Mouse (Mus musculus) hindbrain, postnatal 0 days (tissue): ENCODE measurements around the gene Plekhg3. TPM values are rescaled to one million over a fixed set of nuclear protein-coding genes. Genes with fewer than 3 reads are reported as not detected.

Experiments used
- ATAC-seq: fragments of 200-750 bp; cut with Nextera tagmentation; 2 replicates; pipeline ENCODE4 v1.8.0; 2017; ENCODE audit warnings: mild to moderate bottlenecking, moderate TSS enrichment, moderate library complexity
- DNase-seq: peaks from one replicate; pipeline ENCODE4 v3.0.0-alpha.2; 2015; ENCODE audit warnings: low spot score
- H3K27ac ChIP-seq: fragments of 300-500 bp; sonication (generic); 2 replicates; pipeline ENCODE4 v1.5.1; 2014; ENCODE audit warnings: mild to moderate bottlenecking
- H3K27me3 ChIP-seq: fragments of 300-500 bp; sonication (generic); 2 replicates; pipeline ENCODE4 v1.6.1; 2014; ENCODE audit warnings: low read length, mixed read lengths; ENCODE audit not compliant: insufficient read depth
- H3K36me3 ChIP-seq: fragments of 300-500 bp; sonication (generic); 2 replicates; pipeline ENCODE4 v1.6.1; 2014; ENCODE audit warnings: low read length, mixed read lengths; ENCODE audit not compliant: insufficient read depth
- H3K4me1 ChIP-seq: fragments of 300-500 bp; sonication (generic); 2 replicates; pipeline ENCODE4 v1.6.1; 2014; ENCODE audit warnings: antibody characterized with exemption, low read length, mixed read lengths; ENCODE audit not compliant: insufficient read depth
- H3K4me2 ChIP-seq: fragments of 300-500 bp; sonication (generic); 2 replicates; pipeline ENCODE4 v1.6.1; 2014; ENCODE audit warnings: low read depth, mild to moderate bottlenecking, low read length, moderate library complexity, mixed read lengths
- H3K4me3 ChIP-seq: fragments of 300-500 bp; sonication (generic); 2 replicates; pipeline ENCODE4 v1.5.1; 2014; ENCODE audit warnings: low read length
- H3K9ac ChIP-seq: fragments of 300-500 bp; sonication (generic); replicated peaks from 2 replicates; pipeline ENCODE4 v1.6.1; 2014; ENCODE audit warnings: mild to moderate bottlenecking, low read length, moderate library complexity, mixed read lengths
- H3K9me3 ChIP-seq: fragments of 300-500 bp; sonication (generic); 2 replicates; pipeline ENCODE4 v1.6.1; 2016; ENCODE audit warnings: low read length, mixed read lengths
- CTCF ChIP-seq: IDR thresholded peaks from 2 replicates; pipeline ENCODE4 v1.5.1; 2016; ENCODE audit warnings: antibody characterized with exemption, control low read depth, low read depth
- WGBS: fragments of 180-500 bp; shearing (Covaris S2); extraction: QIAGEN DNeasy Blood & Tissue Kit; methylation state at CpG from one replicate; pipeline ENCODE4 v1.1.7; 2014; 5-methylcytosine and 5-hydroxymethylcytosine counted together
- polyA plus RNA-seq: library from polyadenylated mRNA; unstranded; fragments of >200 nt; fragmentation: Nextera tagmentation; extraction: Ambion mirVana; gene quantifications from 2 replicates; pipeline ENCODE4 v1.2.1, GENCODE M21; 2015
- total RNA-seq: library from RNA; depleted of rRNA; stranded (reverse); fragments of >200 nt; gene quantifications from 2 replicates; pipeline ENCODE4 v1.2.3, GENCODE M21; 2014; rRNA removed

Gene Plekhg3
- 5.4 and 6.8 TPM in 2 replicates for total RNA-seq
- 1.3 and 1.8 TPM in 2 replicates for polyA plus RNA-seq

DNA sequence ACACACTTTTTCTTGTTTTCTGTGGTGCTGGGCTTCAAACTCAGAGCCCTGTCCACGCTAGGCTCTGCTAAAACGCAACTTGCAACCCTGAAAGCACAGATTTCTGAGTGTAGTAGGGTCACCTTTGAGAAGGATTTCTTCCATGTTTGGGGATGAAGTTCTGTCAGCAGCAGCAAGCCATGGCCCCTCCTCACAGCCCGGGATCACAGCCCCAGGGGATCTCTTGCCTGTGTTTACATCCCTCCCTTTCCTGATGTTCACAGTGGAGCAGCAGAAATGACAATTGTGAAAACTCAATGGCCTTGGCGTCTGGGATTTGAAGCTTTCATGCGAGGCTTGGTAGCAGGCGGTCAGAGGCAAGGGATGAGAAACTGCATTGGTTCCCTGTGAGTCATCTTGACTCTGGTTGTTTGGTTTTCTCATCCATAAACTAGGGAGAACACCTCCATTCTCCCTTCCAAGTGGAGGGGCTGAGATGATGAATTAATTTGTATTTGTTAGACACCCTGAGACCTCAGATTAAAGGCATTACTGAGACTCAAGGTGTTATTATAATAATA lies at the start of gene Plekhg3:
TSS of gene Plekhg3 (plus strand) at position 312 of the 560 bp plus-strand sequence.
- no peak within 1 kb of the TSS for H3K27ac ChIP-seq
- H3K9me3 ChIP-seq, result no peaks in the 10 kb centered on the region
- H3K36me3 ChIP-seq, result no peaks in the 10 kb centered on the region
- peaks cover 10% of the 10 kb centered on the region for H3K4me1 ChIP-seq
- ATAC-seq, result no peak
- H3K9ac ChIP-seq, result no peak within 1 kb of the TSS
- TF ChIP-seq CTCF, result no peak
- no peak for DNase-seq
- H3K4me3 ChIP-seq, result no peak within 1 kb of the TSS
- no peak within 1 kb of the TSS for H3K4me2 ChIP-seq
- H3K27me3 ChIP-seq, result peaks cover 30% of the 10 kb centered on the region
- WGBS, result 44% methylated on average over 6 of the region's 6 CpGs

DNA sequence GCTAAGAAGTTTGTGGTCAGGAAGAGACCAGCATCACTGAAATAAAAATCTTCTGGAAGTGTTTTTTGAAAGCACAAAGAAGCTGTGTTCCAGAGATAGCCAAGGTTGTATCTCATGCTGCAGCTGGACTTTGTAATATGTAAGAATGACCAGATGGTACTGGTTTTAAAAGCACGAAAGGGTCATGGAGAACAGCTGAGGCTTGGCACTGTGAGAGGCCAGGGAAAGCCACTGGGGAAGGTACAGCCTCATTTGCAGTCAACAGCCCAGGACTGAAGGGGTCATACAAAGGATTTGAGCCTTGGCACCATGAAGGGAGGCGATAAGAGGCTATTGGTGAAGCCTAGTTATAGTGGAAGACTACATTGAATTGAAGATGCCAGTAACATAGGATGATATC lies 48.2 kb upstream of the Plekhg3 start:
- Histone ChIP-seq H3K9me3 (no peaks in the 10 kb centered on the region), H3K4me2 (no peak overlapping the region), H3K36me3 (no peaks in the 10 kb centered on the region), H3K9ac (no peak overlapping the region), H3K27ac (no peak overlapping the region), H3K4me3 (no peak overlapping the region), H3K27me3 (no peaks in the 10 kb centered on the region), H3K4me1 (no peaks in the 10 kb centered on the region)
- 76% methylated on average over 2 of the region's 2 CpGs for WGBS
- no peak for ATAC-seq
- DNase-seq, result no peak
- TF ChIP-seq CTCF, result no peak

DNA sequence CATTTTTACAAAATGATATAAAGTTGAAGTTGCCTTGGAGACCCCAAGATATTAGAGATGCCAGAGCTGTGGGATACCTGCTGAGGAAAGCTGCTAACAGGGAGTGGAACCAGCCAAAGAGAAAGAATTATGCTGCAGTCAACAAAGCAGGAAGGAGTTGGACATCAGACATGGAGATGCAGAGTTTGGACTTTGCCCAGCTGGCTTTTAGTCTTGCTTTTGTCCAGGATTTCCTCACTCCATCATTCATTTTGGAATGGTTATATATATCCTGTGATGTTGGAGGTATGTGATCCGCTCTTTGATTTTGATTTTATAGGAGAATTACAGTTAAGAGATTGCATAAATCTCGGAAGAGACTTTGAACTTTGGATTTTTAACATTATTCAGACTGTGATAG lies 47.7 kb upstream of the Plekhg3 start:
- Histone ChIP-seq H3K4me2 (no peak overlapping the region), H3K4me3 (no peak overlapping the region), H3K36me3 (no peaks in the 10 kb centered on the region), H3K9me3 (no peaks in the 10 kb centered on the region), H3K27ac (no peak overlapping the region), H3K27me3 (no peaks in the 10 kb centered on the region), H3K4me1 (no peaks in the 10 kb centered on the region), H3K9ac (no peak overlapping the region)
- DNase-seq (no peak), ATAC-seq (no peak)
- WGBS, result 91% methylated on average over 2 of the region's 2 CpGs
- TF ChIP-seq CTCF, result no peak

DNA sequence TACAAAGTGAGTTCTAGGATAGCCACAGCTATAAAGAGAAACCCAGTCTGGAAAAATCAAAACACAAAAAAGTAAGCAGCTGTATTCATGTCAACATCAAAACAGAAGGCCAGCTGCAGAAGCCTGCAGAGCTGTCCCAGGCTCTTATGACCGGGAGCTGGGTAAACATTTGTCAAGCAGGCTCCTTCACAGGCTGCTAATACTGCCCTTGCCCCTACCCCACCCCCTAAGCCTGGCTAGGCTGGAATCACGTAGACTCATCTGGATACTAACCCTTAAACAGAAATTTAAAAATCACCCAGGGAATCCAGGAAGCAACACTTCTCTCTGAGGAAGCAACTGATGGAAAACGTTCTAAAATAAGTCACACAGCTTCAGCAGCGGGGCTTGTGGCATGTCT lies 45.8 kb upstream of the Plekhg3 start:
- Histone ChIP-seq H3K36me3 (no peaks in the 10 kb centered on the region), H3K4me3 (no peak overlapping the region), H3K4me1 (no peaks in the 10 kb centered on the region), H3K4me2 (no peak overlapping the region), H3K27ac (no peak overlapping the region), H3K27me3 (no peaks in the 10 kb centered on the region), H3K9me3 (no peaks in the 10 kb centered on the region), H3K9ac (no peak overlapping the region)
- DNase-seq, result no peak
- TF ChIP-seq CTCF, result no peak
- no peak for ATAC-seq
- 53% methylated on average over 4 of the region's 4 CpGs for WGBS

DNA sequence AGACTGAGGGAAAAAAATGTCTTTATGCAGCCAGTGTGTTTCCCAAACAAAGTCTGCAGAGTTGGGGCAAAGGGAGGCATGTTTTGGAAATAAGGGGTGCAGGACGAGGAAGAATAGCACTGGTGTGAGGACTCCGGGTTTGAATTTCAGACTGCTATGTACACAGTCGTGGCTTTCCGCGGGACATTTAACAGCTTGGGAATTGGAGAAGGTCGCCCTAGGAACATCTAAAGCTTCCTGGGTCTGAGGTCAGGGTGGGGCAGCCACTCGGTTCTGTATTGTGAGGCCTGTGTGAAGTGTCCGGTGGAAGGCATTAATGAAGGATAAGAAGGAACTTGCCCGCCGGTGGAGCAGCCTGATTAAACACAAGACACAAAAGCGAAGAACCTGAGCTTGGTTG lies 45.3 kb upstream of the Plekhg3 start:
- no peak for TF ChIP-seq CTCF
- DNase-seq (no peak), ATAC-seq (no peak)
- 66% methylated on average over 11 of the region's 11 CpGs for WGBS
- Histone ChIP-seq H3K27me3 (no peaks in the 10 kb centered on the region), H3K27ac (no peak overlapping the region), H3K9me3 (no peaks in the 10 kb centered on the region), H3K4me1 (no peaks in the 10 kb centered on the region), H3K9ac (no peak overlapping the region), H3K4me3 (no peak overlapping the region), H3K4me2 (no peak overlapping the region), H3K36me3 (no peaks in the 10 kb centered on the region)

DNA sequence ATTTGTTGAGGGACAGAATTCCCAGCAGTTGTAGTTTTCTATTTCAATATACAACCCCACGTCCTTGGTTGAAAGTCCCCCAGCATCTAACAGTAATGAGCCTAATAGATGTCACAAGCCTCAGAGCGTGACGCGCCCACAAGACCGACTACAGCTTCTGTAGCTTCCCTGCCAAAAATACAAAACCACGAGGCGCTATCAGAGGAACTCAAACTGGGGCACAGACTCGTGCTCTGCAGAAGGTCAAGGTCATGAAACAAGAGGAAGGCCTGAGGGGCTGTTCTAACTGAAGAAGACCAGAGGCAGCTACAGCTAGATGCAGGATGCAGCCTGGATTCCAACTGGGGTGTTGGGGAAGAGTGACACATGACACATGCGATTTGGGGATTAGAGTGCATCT lies 43.7 kb upstream of the Plekhg3 start:
- H3K4me3 ChIP-seq, result no peak overlapping the region
- DNase-seq (no peak), ATAC-seq (no peak)
- H3K36me3 ChIP-seq, result no peaks in the 10 kb centered on the region
- H3K9me3 ChIP-seq, result no peaks in the 10 kb centered on the region
- WGBS, result 65% methylated on average over 9 of the region's 9 CpGs
- TF ChIP-seq CTCF, result no peak
- no peak overlapping the region for H3K4me2 ChIP-seq
- H3K27ac ChIP-seq, result no peak overlapping the region
- H3K27me3 ChIP-seq, result no peaks in the 10 kb centered on the region
- no peak overlapping the region for H3K9ac ChIP-seq
- H3K4me1 ChIP-seq, result no peaks in the 10 kb centered on the region

DNA sequence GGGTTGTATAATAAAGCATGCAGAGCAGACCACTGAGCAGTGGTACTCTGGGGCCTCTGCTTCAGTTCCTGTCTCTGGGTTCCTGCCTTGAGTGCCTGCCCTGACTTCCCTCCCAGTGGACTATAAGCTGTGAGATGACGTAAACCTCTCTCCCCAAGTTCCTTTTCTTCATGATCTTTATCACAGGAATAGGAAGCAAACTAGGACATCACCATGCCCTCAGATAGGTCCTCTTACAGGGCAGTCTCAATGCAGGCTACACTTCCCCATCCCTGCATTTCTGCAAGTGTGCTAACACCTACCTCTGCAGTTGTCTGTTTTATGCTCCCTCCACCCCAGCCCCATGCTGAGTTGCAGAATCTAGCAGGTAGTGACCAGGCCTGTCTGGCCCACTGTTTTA lies 39.9 kb upstream of the Plekhg3 start:
- no peak overlapping the region for H3K4me2 ChIP-seq
- no peaks in the 10 kb centered on the region for H3K36me3 ChIP-seq
- no peak overlapping the region for H3K4me3 ChIP-seq
- no peaks in the 10 kb centered on the region for H3K9me3 ChIP-seq
- WGBS, result 74% methylated on average over 1 of the region's 1 CpGs
- TF ChIP-seq CTCF, result no peak
- no peaks in the 10 kb centered on the region for H3K27me3 ChIP-seq
- DNase-seq (no peak), ATAC-seq (no peak)
- no peak overlapping the region for H3K9ac ChIP-seq
- H3K4me1 ChIP-seq, result no peaks in the 10 kb centered on the region
- no peak overlapping the region for H3K27ac ChIP-seq
